Mouse (Mus musculus) myocyte (in vitro differentiated cells): ENCODE measurements around the gene Ubtd2.

Experiments
- CEBPB ChIP-seq: IDR thresholded peaks from 2 replicates; pipeline ENCODE4 v1.6.1; 2011; ENCODE audit warnings: mild to moderate bottlenecking, moderate library complexity; ENCODE audit not compliant: poor library complexity, insufficient read depth, severe bottlenecking
- E2F4 ChIP-seq: IDR thresholded peaks from one replicate; pipeline ENCODE4 v1.6.1; 2011; ENCODE audit warnings: mild to moderate bottlenecking, control low read depth, moderate library complexity; ENCODE audit not compliant: insufficient read depth
- MAX ChIP-seq: IDR thresholded peaks from one replicate; pipeline ENCODE4 v1.6.1; 2011; ENCODE audit warnings: low read depth, mild to moderate bottlenecking, control low read depth
- MYOD1 ChIP-seq, 3 experiments: IDR thresholded peaks; one replicate each; pipeline ENCODE4 v1.6.1; 2011; ENCODE audit warnings: control low read depth in 2 of 3, low read depth in 2 of 3, mild to moderate bottlenecking in 2 of 3, moderate library complexity in 1 of 3; ENCODE audit not compliant: insufficient read length in 2 of 3, control insufficient read depth in 1 of 3
- MYOG ChIP-seq, 3 experiments: IDR thresholded peaks; one replicate each; pipeline ENCODE4 v1.6.1; 2011; ENCODE audit warnings: control low read depth in 2 of 3, low read depth in 2 of 3, mild to moderate bottlenecking in 2 of 3; ENCODE audit not compliant: insufficient read length in 2 of 3, control insufficient read depth in 1 of 3, insufficient read depth in 1 of 3
- POLR2A ChIP-seq: IDR thresholded peaks from one replicate; pipeline ENCODE4 v1.6.1; 2011; ENCODE audit warnings: low read depth, mild to moderate bottlenecking, control low read depth, moderate library complexity; ENCODE audit not compliant: insufficient read length
- POLR2AphosphoS2 ChIP-seq: IDR thresholded peaks from one replicate; pipeline ENCODE4 v1.6.1; 2011; ENCODE audit warnings: low read depth, control low read depth; ENCODE audit not compliant: insufficient read length
- TCF12 ChIP-seq: IDR thresholded peaks from one replicate; pipeline ENCODE4 v1.6.1; 2011; ENCODE audit warnings: mild to moderate bottlenecking, control low read depth; ENCODE audit not compliant: poor library complexity, insufficient read depth, severe bottlenecking
- USF1 ChIP-seq: IDR thresholded peaks from one replicate; pipeline ENCODE4 v1.6.1; 2011; ENCODE audit warnings: low read depth, mild to moderate bottlenecking, control low read depth, moderate library complexity

- TF ChIP-seq POLR2A (no peak), E2F4 (no peak), USF1 (no peak), MYOG (IDR thresholded peaks at IDR 0.05; ENCODE audit: control insufficient read depth in 1 of 3, insufficient read depth in 1 of 3, insufficient read length in 2 of 3, low read depth in 2 of 3) (peak in 1 of 3 experiments; percentile 43), POLR2AphosphoS2 (no peak), MAX (no peak), CEBPB (no peak), TCF12 (peak; percentile 57), MYOD1 (IDR thresholded peaks at IDR 0.05; ENCODE audit: control insufficient read depth in 1 of 3, insufficient read length in 2 of 3, low read depth in 2 of 3) (peak; percentile 83 to 84 (median 83))
Observed at GRCm38 (mm10) chr11:32550102-32550501, 94.9 kb downstream of the Ubtd2 start.
